Mouse (Mus musculus) kidney, embryonic 14.5 days (tissue): ENCODE measurements around the gene Dab1. TPM values are rescaled to one million over a fixed set of nuclear protein-coding genes. Genes with fewer than 3 reads are reported as not detected.

Experiments used
- ATAC-seq: fragments of 200-750 bp; cut with Nextera tagmentation; 2 replicates; pipeline ENCODE4 v1.8.0; 2017; ENCODE audit warnings: moderate number of reproducible peaks, mild to moderate bottlenecking, moderate TSS enrichment, moderate library complexity; ENCODE audit not compliant: low FRiP score, low TSS enrichment
- H3K27ac ChIP-seq: fragments of 300-500 bp; sonication (generic); 2 replicates; pipeline ENCODE4 v1.5.1; 2014; ENCODE audit warnings: low read depth, mild to moderate bottlenecking, low read length, moderate library complexity, mixed read lengths
- H3K27me3 ChIP-seq: fragments of 300-500 bp; sonication (generic); 2 replicates; pipeline ENCODE4 v1.6.1; 2014; ENCODE audit warnings: mild to moderate bottlenecking, low read length; ENCODE audit not compliant: control insufficient read depth, insufficient read depth
- H3K36me3 ChIP-seq: fragments of 300-500 bp; sonication (generic); 2 replicates; pipeline ENCODE4 v1.6.1; 2014; ENCODE audit warnings: low read length, mixed read lengths; ENCODE audit not compliant: control insufficient read depth, insufficient read depth
- H3K4me1 ChIP-seq: fragments of 300-500 bp; sonication (generic); 2 replicates; pipeline ENCODE4 v1.6.1; 2014; ENCODE audit warnings: low read length, mixed read lengths; ENCODE audit not compliant: control insufficient read depth, insufficient read depth
- H3K4me2 ChIP-seq: fragments of 300-500 bp; sonication (generic); replicated peaks from 2 replicates; pipeline ENCODE4 v1.6.1; 2014; ENCODE audit warnings: low read depth, mild to moderate bottlenecking, low read length
- H3K4me3 ChIP-seq: fragments of 300-500 bp; sonication (generic); 2 replicates; pipeline ENCODE4 v1.5.1; 2014; ENCODE audit warnings: mild to moderate bottlenecking, low read length
- H3K9ac ChIP-seq: fragments of 300-500 bp; sonication (generic); 2 replicates; pipeline ENCODE4 v1.6.1; 2014; ENCODE audit warnings: low read depth, mild to moderate bottlenecking, low read length, moderate library complexity
- H3K9me3 ChIP-seq: fragments of 300-500 bp; sonication (generic); 2 replicates; pipeline ENCODE4 v1.6.1; 2016; ENCODE audit warnings: low read length; ENCODE audit not compliant: control insufficient read depth
- WGBS: fragments of 180-500 bp; shearing (Covaris S2); extraction: QIAGEN DNeasy Blood & Tissue Kit; methylation state at CpG from one replicate; pipeline ENCODE4 v1.1.7; 2014; 5-methylcytosine and 5-hydroxymethylcytosine counted together
- polyA plus RNA-seq: library from polyadenylated mRNA; unstranded; fragments of >200 nt; fragmentation: Nextera tagmentation; extraction: Ambion mirVana; gene quantifications from 2 replicates; pipeline ENCODE4 v1.2.1, GENCODE M21; 2014

Dab1 gene
- polyA plus RNA-seq, 1 experiment from 2014 or later = 17.9 TPM

DNA sequence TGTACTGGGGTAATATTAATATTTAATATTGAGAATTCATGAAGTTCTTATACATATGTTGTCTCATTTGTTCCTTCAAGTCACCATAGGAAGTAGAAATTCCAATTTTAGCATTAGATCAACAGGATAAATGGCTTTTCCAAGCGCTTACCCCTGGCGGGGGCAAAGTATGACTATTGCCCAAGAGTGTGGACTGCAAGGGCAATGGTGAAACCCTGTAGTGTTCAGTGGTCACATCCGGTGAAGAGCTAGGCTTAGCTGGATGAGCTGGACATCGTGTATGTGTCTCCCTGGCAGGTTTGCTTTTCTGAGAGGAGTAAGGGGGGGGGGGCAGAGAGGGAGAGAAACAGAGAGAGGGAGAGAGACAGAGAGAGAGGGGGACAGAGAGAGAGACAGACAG, 819.6 kb downstream of the Dab1 start:
- Histone ChIP-seq H3K4me1 (no peaks in the 10 kb centered on the region), H3K27me3 (no peaks in the 10 kb centered on the region), H3K9ac (no peak overlapping the region), H3K27ac (no peak overlapping the region), H3K4me2 (no peak overlapping the region), H3K9me3 (no peaks in the 10 kb centered on the region), H3K36me3 (no peaks in the 10 kb centered on the region), H3K4me3 (no peak overlapping the region)
- no peak for ATAC-seq
- 97% methylated on average over 4 of the region's 4 CpGs for WGBS

- Histone ChIP-seq H3K4me3 (no peak overlapping the region), H3K27me3 (no peaks in the 10 kb centered on the region), H3K36me3 (no peaks in the 10 kb centered on the region), H3K4me1 (no peaks in the 10 kb centered on the region), H3K9me3 (no peaks in the 10 kb centered on the region), H3K4me2 (no peak overlapping the region), H3K9ac (no peak overlapping the region), H3K27ac (no peak overlapping the region)
- WGBS = 87% methylated on average over 3 of the region's 3 CpGs
- ATAC-seq = no peak
Measured at GRCm38 (mm10) chr4:104439641-104440040, 820.5 kb downstream of the Dab1 start.

- H3K36me3 ChIP-seq = no peaks in the 10 kb centered on the region
- 69% methylated on average over 10 of the region's 10 CpGs for WGBS
- no peaks in the 10 kb centered on the region for H3K27me3 ChIP-seq
- no peak overlapping the region for H3K9ac ChIP-seq
- no peak overlapping the region for H3K4me3 ChIP-seq
- no peak for ATAC-seq
- H3K4me1 ChIP-seq = no peaks in the 10 kb centered on the region
- no peaks in the 10 kb centered on the region for H3K9me3 ChIP-seq
- no peak overlapping the region for H3K27ac ChIP-seq
- H3K4me2 ChIP-seq = no peak overlapping the region
Measured at GRCm38 (mm10) chr4:104442925-104443747, 824.0 kb downstream of the Dab1 start.

GRCm38 (mm10) chr4:104443775-104444174, 824.6 kb downstream of the Dab1 start:
- H3K4me2 ChIP-seq = no peak overlapping the region
- no peaks in the 10 kb centered on the region for H3K4me1 ChIP-seq
- no peak overlapping the region for H3K27ac ChIP-seq
- no peaks in the 10 kb centered on the region for H3K36me3 ChIP-seq
- H3K9me3 ChIP-seq = no peaks in the 10 kb centered on the region
- H3K9ac ChIP-seq = no peak overlapping the region
- ATAC-seq = no peak
- no peak overlapping the region for H3K4me3 ChIP-seq
- no peaks in the 10 kb centered on the region for H3K27me3 ChIP-seq
- 19% methylated on average over 8 of the region's 8 CpGs for WGBS

GRCm38 (mm10) chr4:104444985-104445384, 825.8 kb downstream of the Dab1 start:
- Histone ChIP-seq H3K4me2 (no peak overlapping the region), H3K9ac (no peak overlapping the region), H3K4me3 (no peak overlapping the region), H3K36me3 (no peaks in the 10 kb centered on the region), H3K4me1 (no peaks in the 10 kb centered on the region), H3K27ac (no peak overlapping the region), H3K9me3 (no peaks in the 10 kb centered on the region), H3K27me3 (no peaks in the 10 kb centered on the region)
- WGBS = 74% methylated on average over 2 of the region's 2 CpGs
- ATAC-seq = no peak

GRCm38 (mm10) chr4:104448199-104448598, 829.0 kb downstream of the Dab1 start:
- no peak for ATAC-seq
- Histone ChIP-seq H3K9ac (no peak overlapping the region), H3K27me3 (no peaks in the 10 kb centered on the region), H3K27ac (no peak overlapping the region), H3K36me3 (no peaks in the 10 kb centered on the region), H3K4me2 (no peak overlapping the region), H3K9me3 (no peaks in the 10 kb centered on the region), H3K4me1 (no peaks in the 10 kb centered on the region), H3K4me3 (no peak overlapping the region)
- WGBS = 97% methylated on average over 1 of the region's 1 CpGs

DNA sequence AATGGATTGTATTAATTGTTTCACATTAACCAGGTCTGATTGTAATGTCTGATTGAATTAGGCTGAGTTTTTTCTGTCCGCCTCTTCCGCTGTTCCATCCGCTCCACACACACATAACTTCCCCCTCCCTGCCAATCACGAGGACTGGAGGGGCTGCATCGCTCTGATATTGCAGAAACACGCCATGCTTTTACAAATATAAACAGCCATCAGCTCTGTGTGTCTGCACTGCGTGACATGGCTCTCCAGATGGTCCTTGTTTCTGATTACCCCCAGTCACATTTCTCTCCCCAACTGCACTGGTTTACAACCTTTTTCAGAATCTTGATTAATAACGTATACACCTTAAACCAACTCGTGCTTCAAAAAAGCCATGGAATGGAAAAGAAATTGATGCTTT, 831.5 kb downstream of the Dab1 start:
- WGBS = 69% methylated on average over 9 of the region's 9 CpGs
- Histone ChIP-seq H3K4me3 (no peak overlapping the region), H3K9me3 (no peaks in the 10 kb centered on the region), H3K27ac (no peak overlapping the region), H3K36me3 (no peaks in the 10 kb centered on the region), H3K9ac (no peak overlapping the region), H3K4me2 (no peak overlapping the region), H3K27me3 (no peaks in the 10 kb centered on the region), H3K4me1 (no peaks in the 10 kb centered on the region)
- ATAC-seq = no peak

- no peaks in the 10 kb centered on the region for H3K9me3 ChIP-seq
- no peak overlapping the region for H3K4me3 ChIP-seq
- no peak overlapping the region for H3K27ac ChIP-seq
- no peak overlapping the region for H3K9ac ChIP-seq
- 55% methylated on average over 7 of the region's 7 CpGs for WGBS
- no peak for ATAC-seq
- no peaks in the 10 kb centered on the region for H3K4me1 ChIP-seq
- no peaks in the 10 kb centered on the region for H3K36me3 ChIP-seq
- no peaks in the 10 kb centered on the region for H3K27me3 ChIP-seq
- H3K4me2 ChIP-seq = no peak overlapping the region
Measured at GRCm38 (mm10) chr4:104452587-104452986, 833.4 kb downstream of the Dab1 start.

- Histone ChIP-seq H3K27me3 (no peaks in the 10 kb centered on the region), H3K36me3 (no peaks in the 10 kb centered on the region), H3K4me1 (no peaks in the 10 kb centered on the region), H3K27ac (no peak overlapping the region), H3K4me3 (no peak overlapping the region), H3K4me2 (no peak overlapping the region), H3K9me3 (no peaks in the 10 kb centered on the region), H3K9ac (no peak overlapping the region)
- ATAC-seq = no peak
- WGBS = 20% methylated on average over 9 of the region's 9 CpGs
Measured at GRCm38 (mm10) chr4:104455151-104455550, 836.0 kb downstream of the Dab1 start.
